Mouse (Mus musculus) intestine, embryonic 14.5 days (tissue): Measurements from ENCODE around the gene Zfp36l1. TPM values are rescaled to one million over a fixed set of nuclear protein-coding genes. Genes with fewer than 3 reads are reported as not detected.

Experiments
- ATAC-seq: fragments of 200-750 bp; cut with Nextera tagmentation; replicated peaks from 2 replicates; pipeline ENCODE4 v1.8.0; 2017; ENCODE audit warnings: low read depth, moderate number of reproducible peaks, moderate TSS enrichment, moderate library complexity; ENCODE audit not compliant: low FRiP score, low TSS enrichment
- DNase-seq: peaks from one replicate; pipeline ENCODE4 v3.0.0-alpha.2; 2018; ENCODE audit warnings: low spot score
- H3K27ac ChIP-seq: fragments of 300-500 bp; sonication (generic); 2 replicates; pipeline ENCODE4 v1.5.1; 2014; ENCODE audit warnings: low read depth, mild to moderate bottlenecking, control low read depth
- H3K27me3 ChIP-seq: fragments of 300-500 bp; sonication (generic); replicated peaks from 2 replicates; pipeline ENCODE4 v1.6.1; 2014; ENCODE audit warnings: low read length, control low read depth; ENCODE audit not compliant: control insufficient read depth, insufficient read depth
- H3K36me3 ChIP-seq: fragments of 300-500 bp; sonication (generic); 2 replicates; pipeline ENCODE4 v1.6.1; 2014; ENCODE audit warnings: low read length, control low read depth; ENCODE audit not compliant: control insufficient read depth, insufficient read depth
- H3K4me1 ChIP-seq: fragments of 300-500 bp; sonication (generic); replicated peaks from 2 replicates; pipeline ENCODE4 v1.6.1; 2014; ENCODE audit warnings: low read length, control low read depth, mixed read lengths; ENCODE audit not compliant: control insufficient read depth, insufficient read depth
- H3K4me2 ChIP-seq: fragments of 300-500 bp; sonication (generic); 2 replicates; pipeline ENCODE4 v1.6.1; 2014; ENCODE audit warnings: low read length
- H3K4me3 ChIP-seq: fragments of 300-500 bp; sonication (generic); 2 replicates; pipeline ENCODE4 v1.5.1; 2014; ENCODE audit warnings: low read depth, low read length, control low read depth, mixed read lengths
- H3K9ac ChIP-seq: fragments of 300-500 bp; sonication (generic); 2 replicates; pipeline ENCODE4 v1.6.1; 2014; ENCODE audit warnings: mild to moderate bottlenecking, low read length
- H3K9me3 ChIP-seq: fragments of 300-500 bp; sonication (generic); 2 replicates; pipeline ENCODE4 v1.6.1; 2016; ENCODE audit warnings: low read length, control low read depth; ENCODE audit not compliant: control insufficient read depth
- WGBS: fragments of 180-500 bp; shearing (Covaris S2); extraction: QIAGEN DNeasy Blood & Tissue Kit; methylation state at CpG from one replicate; pipeline ENCODE4 v1.1.7; 2014; 5-methylcytosine and 5-hydroxymethylcytosine counted together
- polyA plus RNA-seq: library from polyadenylated mRNA; unstranded; fragments of >200 nt; fragmentation: Nextera tagmentation; extraction: Ambion mirVana; gene quantifications from 2 replicates; pipeline ENCODE4 v1.2.1, GENCODE M21; 2014

Gene Zfp36l1
- polyA plus RNA-seq, 1 experiment from 2014 or later, result 159 TPM

DNA sequence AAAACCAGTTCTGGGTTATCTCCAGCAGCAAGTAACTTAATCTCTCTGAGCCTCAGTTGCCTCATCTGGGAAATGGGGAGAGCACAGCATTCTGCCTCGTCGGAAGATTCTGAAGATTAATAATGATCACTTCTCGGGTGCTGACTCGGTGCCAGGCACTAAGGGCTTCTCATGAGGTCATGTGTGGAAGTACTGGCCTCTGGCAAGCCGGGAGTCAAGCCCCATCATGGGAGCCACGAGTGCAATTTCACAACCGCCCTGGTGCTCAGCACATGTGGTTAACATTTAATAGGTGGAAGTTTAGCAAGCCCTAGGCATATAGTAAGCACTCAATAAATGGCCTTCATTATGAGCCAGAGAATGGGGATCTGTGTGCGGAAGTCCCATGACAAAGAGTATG lies 22.4 kb upstream of the Zfp36l1 start:
- DNase-seq (no peak), ATAC-seq (no peak)
- Histone ChIP-seq H3K36me3 (no peaks in the 10 kb centered on the region), H3K4me2 (no peak overlapping the region), H3K9ac (no peak overlapping the region), H3K9me3 (no peaks in the 10 kb centered on the region), H3K27me3 (no peaks in the 10 kb centered on the region), H3K4me1 (peaks cover 19% of the 10 kb centered on the region), H3K27ac (no peak overlapping the region), H3K4me3 (no peak overlapping the region)
- WGBS, result 83% methylated on average over 8 of the region's 8 CpGs

DNA sequence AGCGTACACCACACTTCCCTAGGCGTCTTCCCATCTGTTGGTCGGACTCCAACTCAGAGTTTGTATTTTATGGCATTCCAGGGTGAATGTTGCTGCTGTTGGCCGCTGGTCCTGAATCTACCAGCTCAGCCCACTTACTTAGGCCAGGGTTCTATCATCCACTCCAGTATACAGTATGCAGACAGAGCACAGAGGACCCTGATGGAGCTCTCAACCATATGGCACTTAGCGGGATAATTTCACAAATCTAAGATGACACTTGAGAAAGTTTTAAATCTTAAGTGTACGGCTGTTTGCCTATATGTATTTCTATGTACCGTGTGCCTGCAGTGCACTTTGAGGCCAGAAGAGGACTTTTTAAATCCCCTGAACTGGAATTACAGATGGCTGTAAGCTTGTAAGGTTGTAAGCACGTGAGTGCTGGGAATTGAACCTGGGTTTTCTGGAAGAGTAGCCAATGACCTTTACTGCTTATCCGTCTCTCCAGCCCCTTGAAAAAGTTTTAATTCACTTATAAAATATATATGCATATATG lies 20.3 kb upstream of the Zfp36l1 start:
- Histone ChIP-seq H3K4me2 (0 out of 2 replicates have a peak overlapping the region, but pooled peaks have one; percentile 71), H3K9me3 (no peaks in the 10 kb centered on the region), H3K4me3 (peak overlapping the region; percentile 52; the same call in 1 of the 2 replicates), H3K27me3 (no peaks in the 10 kb centered on the region), H3K36me3 (no peaks in the 10 kb centered on the region), H3K4me1 (peaks cover 31% of the 10 kb centered on the region), H3K27ac (peak overlapping the region; percentile 97), H3K9ac (no peak overlapping the region)
- WGBS, result 39% methylated on average over 9 of the region's 9 CpGs
- DNase-seq (no peak), ATAC-seq (peak; percentile 42)

DNA sequence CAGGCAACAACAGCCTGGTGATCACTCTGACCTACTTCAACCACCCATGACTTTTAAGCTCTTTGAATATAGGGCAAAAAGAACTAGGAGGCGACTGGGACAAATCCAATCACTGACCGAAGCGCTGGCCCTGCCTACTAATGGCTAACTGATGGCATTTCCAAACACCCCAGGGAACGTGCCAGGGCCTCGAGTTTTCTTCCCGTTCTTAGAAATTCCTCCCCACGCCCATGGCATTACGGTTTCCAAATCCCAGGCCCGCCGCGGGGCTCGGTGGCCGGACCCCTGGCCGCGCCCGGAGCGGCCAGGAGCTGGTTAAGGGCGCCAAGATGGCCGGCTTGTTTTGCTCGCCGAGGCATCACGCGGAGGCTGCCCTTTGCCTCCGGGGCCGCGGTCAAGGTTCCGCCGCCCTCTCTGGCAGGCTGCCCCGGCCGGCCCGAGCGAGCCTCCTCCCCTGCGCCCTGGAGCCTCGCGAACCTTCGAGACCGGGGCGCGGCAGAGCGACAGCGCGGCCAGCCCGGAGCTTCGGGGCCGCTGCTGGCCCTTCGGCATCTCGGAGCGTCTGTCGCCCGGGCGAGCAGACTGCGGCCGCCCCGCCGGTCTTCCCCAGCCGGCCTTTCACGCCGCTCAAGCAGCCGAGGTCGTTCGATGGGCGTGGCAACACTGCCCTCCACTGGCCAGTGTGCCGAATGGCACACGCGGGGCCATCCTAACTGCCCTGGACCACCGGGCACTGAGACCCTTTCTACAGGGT lies 19.6 kb upstream of the Zfp36l1 start:
- Histone ChIP-seq H3K4me2 (peak overlapping the region; percentile 71), H3K9me3 (no peaks in the 10 kb centered on the region), H3K4me1 (peaks cover 31% of the 10 kb centered on the region), H3K27me3 (no peaks in the 10 kb centered on the region), H3K27ac (peak overlapping the region; percentile 97), H3K36me3 (no peaks in the 10 kb centered on the region), H3K9ac (peak overlapping the region; percentile 87), H3K4me3 (peak overlapping the region; percentile 52)
- peak; percentile 82 for ATAC-seq
- peak; percentile 93 for DNase-seq
- whole genome bisulfite sequencing, result 2% methylated on average over 65 of the region's 66 CpGs

DNA sequence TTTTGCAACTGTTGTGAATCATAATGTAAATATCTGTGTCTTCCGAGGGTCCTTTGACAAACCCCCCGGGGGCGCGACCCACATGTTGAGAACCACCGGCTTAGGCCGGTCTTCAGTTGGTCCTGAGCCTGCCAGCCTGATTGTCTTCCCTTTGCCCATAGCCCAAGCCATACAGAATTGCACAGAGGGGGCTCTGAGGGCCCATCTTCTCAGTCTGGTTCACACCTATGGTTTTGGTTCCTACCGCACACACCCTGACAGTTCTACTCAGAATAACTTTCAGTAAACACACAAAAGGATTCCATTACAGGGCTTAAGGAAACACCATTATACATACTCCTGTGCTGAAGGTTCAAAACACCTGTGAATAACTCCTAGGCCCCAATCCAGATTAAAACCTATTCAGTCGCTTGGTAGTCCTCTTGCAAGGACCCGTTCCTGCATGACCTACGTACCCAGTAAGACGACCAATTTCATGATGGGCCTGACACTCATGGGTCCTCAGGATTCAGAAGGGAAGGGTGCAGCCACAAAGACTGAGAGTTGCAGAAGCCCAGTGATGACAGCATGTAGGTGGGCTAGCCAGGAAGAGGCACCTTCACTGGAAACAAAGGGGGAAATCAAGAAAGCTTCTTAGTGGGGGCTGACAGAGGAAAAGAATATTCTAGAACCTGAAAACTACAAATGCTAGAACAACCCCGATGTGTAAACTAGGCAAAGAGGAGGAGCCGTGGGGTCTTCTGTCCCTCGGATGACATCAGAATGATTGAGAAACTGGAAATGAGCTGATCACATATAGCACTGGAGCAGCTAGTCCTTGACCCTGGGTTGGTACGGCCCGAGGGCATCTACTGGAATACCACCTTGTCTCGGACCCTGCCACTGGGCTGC lies 18.8 kb upstream of the Zfp36l1 start:
- ATAC-seq (no peak), DNase-seq (no peak)
- Histone ChIP-seq H3K4me1 (peaks cover 31% of the 10 kb centered on the region), H3K9me3 (0 out of 2 replicates have a peak, but pooled peaks cover under 1% of the 10 kb centered on the region), H3K9ac (peak overlapping the region; percentile 87), H3K27me3 (no peaks in the 10 kb centered on the region), H3K36me3 (no peaks in the 10 kb centered on the region), H3K27ac (peak overlapping the region; percentile 97), H3K4me3 (peak overlapping the region; percentile 52), H3K4me2 (peak overlapping the region; percentile 71)
- WGBS, result 47% methylated on average over 17 of the region's 17 CpGs

DNA sequence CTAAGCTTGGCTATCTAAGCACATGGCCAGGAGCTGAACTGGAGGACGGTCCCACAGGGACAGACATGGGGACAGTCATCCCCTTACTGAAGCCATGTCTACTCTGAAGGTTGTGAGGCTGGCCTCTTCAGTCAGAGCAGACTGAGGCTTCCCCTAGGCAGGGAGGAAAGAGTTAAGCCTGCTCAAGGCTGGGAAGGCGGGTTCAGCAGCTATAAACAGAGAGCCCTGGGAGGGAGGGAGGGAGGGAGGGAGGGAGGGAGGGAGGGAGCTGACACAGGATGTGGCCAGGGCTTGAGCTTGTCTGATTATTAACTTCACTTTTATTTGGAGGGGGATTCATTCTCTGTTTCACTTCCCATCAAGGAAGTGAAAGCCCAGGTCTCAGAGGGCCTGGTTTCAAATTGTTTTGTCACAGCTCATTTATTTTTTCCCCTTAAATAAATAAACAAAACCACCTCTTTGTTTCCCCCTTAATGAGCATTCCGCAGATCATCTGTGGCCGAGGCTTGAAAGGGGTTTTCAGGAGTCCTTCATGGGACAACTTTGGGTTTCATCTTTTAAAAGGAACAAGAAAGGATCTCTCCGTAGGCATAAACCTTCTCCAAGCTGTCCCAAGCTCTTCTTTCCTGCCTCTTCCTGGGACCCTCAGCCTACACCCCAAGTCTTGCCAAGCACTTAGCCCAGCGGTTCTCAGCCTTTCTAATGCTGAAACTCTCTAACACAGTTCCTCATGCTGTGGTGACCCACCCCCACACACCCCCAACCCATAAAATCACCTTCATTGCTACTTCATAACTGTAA lies 17.9 kb upstream of the Zfp36l1 start:
- peak; percentile 66 for ATAC-seq
- H3K9ac ChIP-seq, result peak overlapping the region; percentile 87
- peak overlapping the region; percentile 52 for H3K4me3 ChIP-seq
- 4% methylated on average over 6 of the region's 6 CpGs for WGBS
- no peaks in the 10 kb centered on the region for H3K36me3 ChIP-seq
- DNase-seq, result peak; percentile 74
- peaks cover 31% of the 10 kb centered on the region for H3K4me1 ChIP-seq
- H3K27ac ChIP-seq, result peak overlapping the region; percentile 97
- H3K27me3 ChIP-seq, result no peaks in the 10 kb centered on the region
- H3K9me3 ChIP-seq, result 0 out of 2 replicates have a peak, but pooled peaks cover 2% of the 10 kb centered on the region
- peak overlapping the region; percentile 71 for H3K4me2 ChIP-seq

DNA sequence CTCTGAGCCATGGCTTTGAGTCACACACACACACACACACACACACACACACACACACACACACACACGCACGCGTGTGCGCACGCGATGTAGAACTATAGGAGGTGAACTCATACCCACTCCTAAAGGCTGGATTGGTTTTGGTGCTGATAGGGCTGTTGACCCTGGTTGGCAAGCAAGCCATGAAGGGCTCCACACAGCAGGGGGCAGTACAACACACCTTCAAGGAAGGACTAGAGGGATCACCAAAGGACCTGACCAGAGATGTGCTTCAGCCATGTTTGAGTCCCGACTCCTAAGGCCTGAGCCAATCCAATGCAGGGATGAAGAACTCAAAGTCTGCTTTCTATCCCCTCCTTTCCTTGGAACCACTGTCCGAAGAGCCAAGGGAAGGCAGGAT lies 16.7 kb upstream of the Zfp36l1 start:
- no peak for DNase-seq
- Histone ChIP-seq H3K4me2 (no peak overlapping the region), H3K4me1 (peaks cover 41% of the 10 kb centered on the region), H3K9ac (no peak overlapping the region), H3K4me3 (no peak overlapping the region), H3K27ac (peak overlapping the region; percentile 97; the same call in 1 of the 2 replicates), H3K27me3 (no peaks in the 10 kb centered on the region), H3K36me3 (no peaks in the 10 kb centered on the region), H3K9me3 (0 out of 2 replicates have a peak, but pooled peaks cover 2% of the 10 kb centered on the region)
- ATAC-seq, result no peak
- WGBS, result 96% methylated on average over 8 of the region's 8 CpGs

DNA sequence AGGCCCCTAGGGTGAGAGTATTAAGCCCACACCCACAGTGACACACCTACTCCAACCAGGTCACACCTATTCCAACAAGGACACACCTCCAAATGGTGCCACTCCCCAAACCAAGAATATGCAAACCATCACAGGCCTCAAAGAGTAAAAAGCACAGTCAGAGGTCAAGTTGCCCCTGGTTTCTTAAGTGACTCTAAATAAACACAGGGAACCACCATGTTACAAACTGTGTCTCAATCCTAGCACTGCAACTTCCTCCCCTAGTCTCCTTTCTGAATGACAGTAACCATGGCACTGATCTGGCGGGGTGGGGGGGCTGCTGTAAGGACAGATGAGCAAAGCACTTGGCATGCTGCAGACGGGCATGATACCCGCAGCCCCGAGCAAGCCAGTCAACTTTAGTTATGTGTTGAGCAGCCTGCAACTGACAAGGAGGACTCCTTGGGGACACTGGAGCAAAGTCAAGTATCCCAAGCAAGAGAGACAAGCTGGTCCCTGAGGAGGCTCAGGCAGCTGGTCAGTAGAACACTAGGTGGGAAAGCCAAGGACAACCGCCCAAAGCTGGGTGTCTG lies 14.5 kb upstream of the Zfp36l1 start:
- H3K4me2 ChIP-seq, result no peak overlapping the region
- no peak for DNase-seq
- H3K27ac ChIP-seq, result no peak overlapping the region
- peaks cover 63% of the 10 kb centered on the region for H3K4me1 ChIP-seq
- H3K36me3 ChIP-seq, result 0 out of 2 replicates have a peak, but pooled peaks cover 1% of the 10 kb centered on the region
- no peak for ATAC-seq
- H3K9me3 ChIP-seq, result 0 out of 2 replicates have a peak, but pooled peaks cover 2% of the 10 kb centered on the region
- WGBS, result 86% methylated on average over 5 of the region's 5 CpGs
- H3K27me3 ChIP-seq, result no peaks in the 10 kb centered on the region
- H3K9ac ChIP-seq, result no peak overlapping the region
- H3K4me3 ChIP-seq, result no peak overlapping the region
